Mouse (Mus musculus) C3H10T1/2 (cell line): ENCODE data around the gene Snx12. TPM values are rescaled to one million over a fixed set of nuclear protein-coding genes. Genes with fewer than 3 reads are reported as not detected.

Experiments
- polyA plus RNA-seq, 2 experiments: library from polyadenylated mRNA; unstranded; fragments of >200 nt; fragmentation: generic; extraction: Trizol; gene quantifications; one replicate each; pipeline ENCODE4 v1.2.1; 2012; ENCODE audit warnings: missing spikeins in 2 of 2

The Snx12 gene
- polyA plus RNA-seq, result 10 to 100 TPM; 41.5 to 57.5 TPM

GRCm38 (mm10) chrX:101221834-101222795, at the start of gene Snx12:
TSS of gene Snx12 (minus strand) at chrX:101222563.

GRCm38 (mm10) chrX:101268755-101269124, 46.4 kb upstream of the Snx12 start, which contains the start of gene Gm20489:
TSS of gene Gm20489 (minus strand) at chrX:101269023.

GRCm38 (mm10) chrX:101268025-101268754, 45.8 kb upstream of the Snx12 start, which contains the start of gene Il2rg:
TSS of gene Il2rg (minus strand) at chrX:101268255.

DNA sequence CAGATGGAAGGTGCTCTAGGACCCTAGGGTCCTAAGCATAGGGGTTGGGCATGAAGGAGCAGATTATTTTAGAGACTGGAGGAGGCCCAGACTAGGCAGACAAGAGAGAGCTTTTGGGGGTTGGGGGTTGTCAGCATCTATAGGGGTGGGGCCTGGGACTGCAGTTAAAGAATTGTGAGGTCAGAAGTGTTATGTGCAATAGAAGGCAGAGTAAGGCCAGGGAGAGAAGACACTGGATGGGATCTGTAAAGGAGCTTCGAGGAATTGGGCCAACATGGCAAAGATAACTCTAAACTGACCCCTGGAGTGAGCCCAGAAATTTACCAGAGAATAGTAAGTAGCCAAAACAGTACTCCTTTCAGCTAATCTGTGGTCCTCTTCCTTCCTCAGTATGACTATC, 41.5 kb upstream of the Snx12 start, which contains the start of gene Gm614:
Gm614 (minus strand) TSS at position 101 of the 400 bp plus-strand sequence.

GRCm38 (mm10) chrX:101253952-101254729, 31.8 kb upstream of the Snx12 start, which contains the start of gene Foxo4:
TSS of gene Foxo4 (plus strand) at chrX:101254528.

GRCm38 (mm10) chrX:101085920-101086319, 136.4 kb downstream of the Snx12 start, which contains the start of gene Slc7a3:
TSS of gene Slc7a3 (minus strand) at chrX:101086020.

DNA sequence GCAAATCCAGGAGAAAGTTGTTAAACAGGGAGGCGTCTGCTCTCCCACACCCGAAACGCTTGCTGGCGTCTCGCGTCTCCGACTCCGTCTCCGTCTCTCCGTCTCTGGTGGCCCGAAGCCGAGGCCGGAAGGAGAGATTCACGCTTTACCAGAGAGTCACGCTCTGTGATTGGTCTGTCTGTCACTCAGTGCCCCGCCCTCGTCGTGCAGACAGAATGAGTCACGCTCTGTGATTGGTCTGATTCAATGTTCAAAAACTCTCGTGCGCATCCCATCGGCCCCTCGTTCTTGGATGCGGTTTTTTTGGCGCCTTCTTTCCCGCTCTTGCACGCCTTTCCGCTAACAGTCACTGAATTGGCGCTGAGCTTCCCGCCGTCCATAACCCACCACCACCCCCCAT, 162.8 kb downstream of the Snx12 start, which contains the start of gene Tex11:
Tex11 (minus strand) TSS at position 127 of the 400 bp plus-strand sequence.

Other genes with a start within 250 kb of the Snx12 start
- gene Tex11, start 162.9 kb downstream of the Snx12 start, polyA plus RNA-seq, result not detected
- gene Slc7a3, start 136.5 kb downstream of the Snx12 start, polyA plus RNA-seq, result under 1 TPM; 0.04 to 0.94 TPM
- gene Foxo4, start 32.0 kb upstream of the Snx12 start, polyA plus RNA-seq, result 10 to 100 TPM in 1 of 2 experiments, 1 to 10 TPM in 1; 4.6 to 23.9 TPM
- gene Gm614, start 41.4 kb upstream of the Snx12 start, polyA plus RNA-seq, result not detected
- gene Il2rg, start 45.7 kb upstream of the Snx12 start, polyA plus RNA-seq, result 1 to 10 TPM in 1 of 2 experiments, under 1 TPM in 1; 0.96 to 2.8 TPM
- not detected for gene Gm20489, start 46.5 kb upstream of the Snx12 start, polyA plus RNA-seq
- gene Med12, start 51.5 kb upstream of the Snx12 start, polyA plus RNA-seq, result 10 to 100 TPM; 16.8 to 66.3 TPM
- gene Nlgn3, start 76.6 kb upstream of the Snx12 start, polyA plus RNA-seq, result under 1 TPM in 1 of 2 experiments, not detected in 1; 0.05 TPM
- under 1 TPM in 1 of 2 experiments, not detected in 1; 0.02 TPM for gene Gjb1, start 153.8 kb upstream of the Snx12 start, polyA plus RNA-seq
- 10 to 100 TPM; 12.2 to 34.8 TPM for gene Zmym3, start 198.3 kb upstream of the Snx12 start, polyA plus RNA-seq
- 100 to 1,000 TPM in 1 of 2 experiments, 10 to 100 TPM in 1; 92.3 to 248 TPM for gene Nono, start 206.8 kb upstream of the Snx12 start, polyA plus RNA-seq
- gene Itgb1bp2, start 226.5 kb upstream of the Snx12 start, polyA plus RNA-seq, result under 1 TPM in 1 of 2 experiments, not detected in 1; 0.37 TPM